Mouse (Mus musculus) stomach, postnatal 0 days (tissue): ENCODE results near the gene Col6a2. TPM values are rescaled to one million over a fixed set of nuclear protein-coding genes. Genes with fewer than 3 reads are reported as not detected.
A peak's percentile ranks its signal among the peaks of the same experiment; 100 is the strongest.

Experiments
- ATAC-seq: fragments of 200-750 bp; cut with Nextera tagmentation; 2 replicates; pipeline ENCODE4 v1.8.0; 2017; ENCODE audit not compliant: low FRiP score, low TSS enrichment
- DNase-seq: peaks from one replicate; pipeline ENCODE4 v3.0.0-alpha.2; 2016; ENCODE audit warnings: low spot score
- H3K27ac ChIP-seq: fragments of 300-500 bp; sonication (generic); replicated peaks from 2 replicates; pipeline ENCODE4 v1.5.1; 2014; ENCODE audit warnings: mild to moderate bottlenecking, control low read depth
- H3K27me3 ChIP-seq: fragments of 300-500 bp; sonication (generic); 2 replicates; pipeline ENCODE4 v1.6.1; 2014; ENCODE audit warnings: low read length; ENCODE audit not compliant: control insufficient read depth, insufficient read depth
- H3K36me3 ChIP-seq: fragments of 300-500 bp; sonication (generic); 2 replicates; pipeline ENCODE4 v1.6.1; 2014; ENCODE audit warnings: low read length, mixed read lengths; ENCODE audit not compliant: control insufficient read depth, insufficient read depth
- H3K4me1 ChIP-seq: fragments of 300-500 bp; sonication (generic); replicated peaks from 2 replicates; pipeline ENCODE4 v1.6.1; 2014; ENCODE audit warnings: antibody characterized with exemption; ENCODE audit not compliant: control insufficient read depth, insufficient read depth
- H3K4me2 ChIP-seq: fragments of 300-500 bp; sonication (generic); replicated peaks from 2 replicates; pipeline ENCODE4 v1.6.1; 2014; ENCODE audit warnings: low read depth, mild to moderate bottlenecking, control low read depth, moderate library complexity
- H3K4me3 ChIP-seq: fragments of 300-500 bp; sonication (generic); 2 replicates; pipeline ENCODE4 v1.5.1; 2014; ENCODE audit warnings: low read depth, low read length, control low read depth
- H3K9ac ChIP-seq: fragments of 300-500 bp; sonication (generic); 2 replicates; pipeline ENCODE4 v1.6.1; 2014; ENCODE audit warnings: mild to moderate bottlenecking, low read length, control low read depth, mixed read lengths
- H3K9me3 ChIP-seq: fragments of 300-500 bp; sonication (generic); 2 replicates; pipeline ENCODE4 v1.6.1; 2016; ENCODE audit warnings: low read length; ENCODE audit not compliant: control insufficient read depth
- CTCF ChIP-seq: IDR thresholded peaks from 2 replicates; pipeline ENCODE4 v1.5.1; 2016; ENCODE audit warnings: antibody characterized with exemption, low read depth, mild to moderate bottlenecking, moderate library complexity
- EP300 ChIP-seq: optimal IDR thresholded peaks from 2 replicates; pipeline ENCODE3; 2016; ENCODE audit warnings: antibody characterized with exemption
- WGBS: fragments of 180-500 bp; shearing (Covaris S2); extraction: QIAGEN DNeasy Blood & Tissue Kit; methylation state at CpG from one replicate; pipeline ENCODE4 v1.1.7; 2014; 5-methylcytosine and 5-hydroxymethylcytosine counted together
- polyA plus RNA-seq: library from polyadenylated mRNA; unstranded; fragments of >200 nt; fragmentation: Nextera tagmentation; extraction: Ambion mirVana; gene quantifications from 2 replicates; pipeline ENCODE4 v1.2.1, GENCODE M21; 2015

Col6a2 gene
- polyA plus RNA-seq, 1 experiment from 2014 or later: 145 TPM

GRCm38 (mm10) chr10:76647390-76647789, 24.0 kb upstream of the Col6a2 start:
- no peaks in the 10 kb centered on the region for H3K9me3 ChIP-seq
- WGBS: 57% methylated on average over 3 of the region's 3 CpGs
- no peaks in the 10 kb centered on the region for H3K27me3 ChIP-seq
- ATAC-seq: no peak
- no peaks in the 10 kb centered on the region for H3K36me3 ChIP-seq
- H3K27ac ChIP-seq: 0 out of 2 replicates have a peak overlapping the region, but pooled peaks have one; percentile 30
- no peak overlapping the region for H3K4me3 ChIP-seq
- DNase-seq: no peak
- no peaks in the 10 kb centered on the region for H3K4me1 ChIP-seq
- no peak for TF ChIP-seq EP300
- TF ChIP-seq CTCF: no peak
- H3K4me2 ChIP-seq: no peak overlapping the region
- no peak overlapping the region for H3K9ac ChIP-seq

GRCm38 (mm10) chr10:76645686-76646085, 22.3 kb upstream of the Col6a2 start:
- 87% methylated on average over 4 of the region's 4 CpGs for WGBS
- no peak overlapping the region for H3K27ac ChIP-seq
- H3K27me3 ChIP-seq: no peaks in the 10 kb centered on the region
- H3K4me3 ChIP-seq: no peak overlapping the region
- H3K9me3 ChIP-seq: no peaks in the 10 kb centered on the region
- no peaks in the 10 kb centered on the region for H3K4me1 ChIP-seq
- no peak overlapping the region for H3K4me2 ChIP-seq
- ATAC-seq: no peak
- no peak overlapping the region for H3K9ac ChIP-seq
- H3K36me3 ChIP-seq: no peaks in the 10 kb centered on the region
- no peak for TF ChIP-seq CTCF
- TF ChIP-seq EP300: no peak
- DNase-seq: peak; percentile 8

- Histone ChIP-seq H3K4me2 (no peak overlapping the region), H3K27me3 (no peaks in the 10 kb centered on the region), H3K9ac (no peak overlapping the region), H3K9me3 (no peaks in the 10 kb centered on the region), H3K27ac (no peak overlapping the region), H3K4me3 (no peak overlapping the region), H3K36me3 (no peaks in the 10 kb centered on the region), H3K4me1 (no peaks in the 10 kb centered on the region)
- TF ChIP-seq CTCF (no peak), EP300 (no peak)
- ATAC-seq (no peak), DNase-seq (peak; percentile 2)
Observed at GRCm38 (mm10) chr10:76645066-76645465, 21.6 kb upstream of the Col6a2 start.

- DNase-seq: peak; percentile 16
- Histone ChIP-seq H3K9ac (no peak overlapping the region), H3K36me3 (no peaks in the 10 kb centered on the region), H3K4me3 (no peak overlapping the region), H3K4me2 (no peak overlapping the region), H3K27ac (peak overlapping the region; percentile 94), H3K9me3 (no peaks in the 10 kb centered on the region), H3K27me3 (no peaks in the 10 kb centered on the region), H3K4me1 (no peaks in the 10 kb centered on the region)
- ATAC-seq: peak; percentile 54; the same call in 1 of the 2 replicates
- WGBS: 52% methylated on average over 4 of the region's 4 CpGs
- TF ChIP-seq EP300 (peak; percentile 39), CTCF (no peak)
Observed at GRCm38 (mm10) chr10:76643999-76644398, 20.6 kb upstream of the Col6a2 start.

- Histone ChIP-seq H3K27ac (peak overlapping the region; percentile 94), H3K27me3 (no peaks in the 10 kb centered on the region), H3K4me1 (no peaks in the 10 kb centered on the region), H3K9ac (no peak overlapping the region), H3K4me2 (no peak overlapping the region), H3K36me3 (no peaks in the 10 kb centered on the region), H3K9me3 (no peaks in the 10 kb centered on the region), H3K4me3 (no peak overlapping the region)
- ATAC-seq: peak; percentile 62
- WGBS: 43% methylated on average over 9 of the region's 9 CpGs
- DNase-seq: peak; percentile 11
- TF ChIP-seq CTCF: no peak
- TF ChIP-seq EP300: no peak
Observed at GRCm38 (mm10) chr10:76643446-76643845, 20.0 kb upstream of the Col6a2 start.

- ATAC-seq (peak; percentile 82; the same call in 1 of the 2 replicates), DNase-seq (peak; percentile 49)
- Histone ChIP-seq H3K27ac (peak overlapping the region; percentile 94), H3K4me3 (no peak overlapping the region), H3K4me1 (no peaks in the 10 kb centered on the region), H3K27me3 (no peaks in the 10 kb centered on the region), H3K9ac (0 out of 2 replicates have a peak overlapping the region, but pooled peaks have one; percentile 8), H3K36me3 (no peaks in the 10 kb centered on the region), H3K9me3 (no peaks in the 10 kb centered on the region), H3K4me2 (no peak overlapping the region)
- 32% methylated on average over 9 of the region's 9 CpGs for WGBS
- TF ChIP-seq CTCF: no peak
- no peak for TF ChIP-seq EP300
Observed at GRCm38 (mm10) chr10:76642628-76643434, 19.4 kb upstream of the Col6a2 start.
